Mouse (Mus musculus): ENCODE data around the gene Thrb. TPM values are rescaled to one million over a fixed set of nuclear protein-coding genes. Genes with fewer than 3 reads are reported as not detected.

The Thrb gene
- total and polyA plus RNA-seq, 3 experiments = not detected

GRCm38 (mm10) chr14:18062082-18062772 lies 402.2 kb downstream of the Thrb start (continued):
- no peak for TF ChIP-seq TCF12 (IDR thresholded peaks at IDR 0.05; ENCODE audit: low read depth, low read length)
- no peak for TF ChIP-seq MEF2A (IDR thresholded peaks at IDR 0.05; ENCODE audit: extremely low read depth, insufficient replicate concordance, low read depth, low read length, poor library complexity, severe bottlenecking)
